Mouse (Mus musculus) neural tube, embryonic 10.5 days (tissue): ENCODE data around the gene Rabep2.
"Not testable (repeated sequence)": the region's sequence is repeated elsewhere in the genome, so short reads cannot be mapped to it uniquely, and the experiment has no call there.

Source experiments
- DNase-seq: peaks from one replicate; pipeline ENCODE4 v3.0.0-alpha.2; 2017; ENCODE audit warnings: low spot score; ENCODE audit errors: extremely low spot score

The Rabep2 gene

DNA sequence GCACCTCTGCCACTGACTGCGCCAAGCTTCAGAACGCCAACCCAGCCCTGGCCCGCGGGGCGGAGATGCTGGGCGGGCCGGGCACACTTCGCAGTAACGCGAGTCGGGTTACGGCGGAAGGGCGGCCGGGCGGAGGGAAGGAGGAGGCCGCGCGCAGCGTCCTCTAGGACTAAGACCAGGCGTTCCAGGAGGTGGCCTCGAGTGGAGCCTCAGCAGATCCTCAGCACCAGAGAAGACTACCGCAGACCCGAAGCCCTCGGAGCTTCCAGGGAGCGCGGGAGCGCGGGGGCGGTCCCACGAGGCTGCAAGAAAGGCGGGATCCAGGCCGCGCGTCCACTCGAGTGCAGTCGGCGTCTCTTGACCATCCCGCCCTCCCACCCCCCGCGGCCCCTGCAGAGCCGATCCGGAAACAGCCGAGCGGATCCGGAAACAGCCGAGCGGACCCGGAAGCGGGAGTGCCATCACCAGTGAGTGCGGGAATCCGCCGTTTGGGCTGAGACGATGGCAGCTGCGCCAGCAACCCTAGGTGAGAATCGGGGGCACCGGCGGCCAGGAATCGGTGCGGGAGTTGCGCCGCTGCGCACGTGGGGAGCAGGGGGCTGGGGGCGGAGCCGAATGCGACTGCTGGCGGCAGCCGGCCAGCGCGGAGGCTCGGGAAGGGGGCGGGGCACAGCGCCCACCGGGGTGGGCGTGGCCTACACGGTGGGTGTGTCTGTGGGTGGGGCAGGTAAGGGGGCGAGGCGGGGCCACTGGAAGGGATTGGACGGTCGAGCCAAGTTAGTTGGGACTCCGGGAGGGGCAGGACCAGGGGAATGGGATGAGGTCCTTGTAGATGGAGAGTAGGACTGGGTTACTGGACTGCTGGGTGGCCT lies at the start of gene Rabep2:
Gene Rabep2 (plus strand): TSS at position 129 of the 872 bp plus-strand sequence.
- peak; percentile 100 for DNase-seq

- DNase-seq, result no peak
Measured at GRCm38 (mm10) chr7:126383565-126383964, 45.0 kb upstream of the Rabep2 start.

GRCm38 (mm10) chr7:126388185-126388584 lies 40.4 kb upstream of the Rabep2 start:
- no peak for DNase-seq

DNA sequence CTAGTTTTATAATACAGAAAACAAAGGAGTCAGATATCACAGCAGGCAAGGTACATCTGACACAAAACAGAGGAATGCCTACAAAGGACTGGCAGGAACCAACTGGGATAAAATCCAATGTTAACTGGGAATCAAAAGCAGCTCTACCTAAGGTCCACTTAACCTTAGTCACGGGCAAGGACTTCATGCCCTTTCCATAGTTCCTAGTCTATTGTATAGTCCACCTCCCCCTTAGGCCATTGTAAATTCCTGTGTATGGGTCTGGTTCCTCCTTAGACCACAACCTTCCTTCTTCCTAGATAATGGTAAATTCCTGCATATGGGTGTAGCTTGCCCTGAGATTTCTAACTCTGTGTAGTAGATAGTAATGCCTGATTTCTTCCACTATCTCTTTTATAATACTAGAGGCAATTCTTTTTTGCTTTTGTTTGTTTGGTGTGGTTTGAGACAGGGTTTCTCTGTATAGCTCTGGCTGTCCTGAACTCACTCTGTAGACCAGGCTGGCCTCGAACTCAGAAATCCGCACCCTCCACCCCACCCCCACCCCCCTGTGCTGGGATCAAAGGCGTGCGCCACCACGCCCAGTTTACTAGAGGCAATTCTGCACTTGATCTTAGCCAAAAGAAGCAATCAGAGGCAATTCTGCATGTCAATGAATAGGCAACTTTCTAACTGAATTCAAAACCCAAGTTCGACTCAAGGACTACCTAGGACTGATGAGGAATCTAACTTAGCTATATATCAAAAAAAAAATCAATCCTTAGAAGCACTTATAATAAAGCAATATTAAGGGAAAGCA lies 36.3 kb upstream of the Rabep2 start:
- not testable (repeated sequence) for DNase-seq

DNA sequence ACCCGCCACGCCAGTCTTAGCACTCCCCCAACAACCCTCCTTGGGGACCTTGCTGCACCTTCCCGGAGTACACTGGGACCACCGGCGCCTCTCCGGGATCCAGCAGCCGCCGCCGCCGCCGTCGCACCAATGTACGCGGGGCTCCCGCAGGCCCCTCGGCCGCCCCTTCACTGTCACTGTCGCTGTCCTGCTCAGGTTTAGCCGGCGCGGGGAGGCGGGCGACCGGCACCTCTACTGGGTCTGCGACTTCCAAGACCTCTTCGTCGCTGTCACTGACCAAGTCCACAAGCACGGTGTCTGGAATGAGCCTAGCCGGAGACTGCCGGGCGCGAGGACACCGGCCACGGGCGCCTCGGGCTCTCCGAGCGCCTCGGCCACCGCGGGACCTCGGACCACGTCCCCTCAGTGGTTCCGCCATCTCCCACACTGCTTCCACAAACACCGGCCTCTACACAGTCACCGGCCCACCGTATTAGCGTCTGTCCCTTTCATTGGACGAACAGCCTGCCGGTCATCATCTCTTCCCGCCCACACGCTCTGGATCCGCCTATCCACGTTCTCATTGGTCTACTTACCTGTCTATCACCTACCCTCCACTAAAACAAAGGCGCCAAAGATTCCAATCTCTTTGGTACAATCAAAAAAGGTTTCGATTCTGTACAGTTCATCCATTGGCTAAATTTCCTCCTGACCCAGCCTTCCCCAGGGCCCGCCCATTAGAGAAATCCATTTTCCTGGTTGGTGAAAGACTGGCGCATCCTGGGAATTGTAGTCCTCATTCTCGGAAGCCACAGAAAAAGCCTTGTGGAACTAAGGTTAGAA lies 32.0 kb upstream of the Rabep2 start, which contains the start of gene Nfatc2ip:
Gene Nfatc2ip (minus strand): TSS at position 440 of the 822 bp plus-strand sequence.
- peak; percentile 89 for DNase-seq

GRCm38 (mm10) chr7:126397221-126397620 lies 31.3 kb upstream of the Rabep2 start:
- DNase-seq, result no peak

DNA sequence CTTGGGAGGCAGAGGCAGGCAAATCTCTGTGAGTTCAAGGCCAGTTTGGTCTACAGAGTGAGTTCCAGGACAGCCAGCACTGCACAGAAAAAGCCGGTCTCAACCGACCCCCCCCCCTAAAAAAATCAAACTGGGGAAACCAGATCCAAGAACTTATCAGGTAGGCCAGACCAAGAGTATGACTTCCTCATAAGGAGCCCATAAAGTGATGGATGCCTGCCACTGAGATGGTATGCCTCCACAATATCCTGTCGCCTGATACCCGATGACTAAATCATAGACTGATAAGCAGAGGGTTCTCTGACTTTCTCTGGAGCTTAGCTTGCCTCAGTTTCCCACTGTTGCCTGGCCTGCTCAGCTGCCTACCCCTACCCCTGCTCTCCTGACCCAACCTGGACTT lies 30.7 kb upstream of the Rabep2 start:
- DNase-seq, result no peak

GRCm38 (mm10) chr7:126399548-126399947 lies 29.0 kb upstream of the Rabep2 start:
- DNase-seq, result peak; percentile 83

DNA sequence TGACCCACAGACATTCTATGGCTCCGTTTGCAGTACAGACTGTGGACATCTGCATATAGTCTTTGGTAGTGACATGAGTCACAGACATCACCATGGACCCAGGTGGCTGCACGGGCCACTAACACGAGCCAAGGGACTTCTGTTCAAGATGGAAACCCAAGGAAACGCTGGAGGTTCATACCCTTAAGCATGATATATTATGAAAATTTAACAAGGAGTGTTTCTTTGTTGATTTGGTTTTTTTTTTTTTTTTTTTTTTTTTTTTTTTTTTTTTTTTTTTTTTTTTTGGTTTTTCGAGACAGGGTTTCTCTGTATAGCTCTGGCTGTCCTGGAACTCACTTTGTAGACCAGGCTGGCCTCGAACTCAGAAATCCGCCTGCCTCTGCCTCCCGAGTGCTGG lies 26.0 kb upstream of the Rabep2 start:
- not testable (repeated sequence) for DNase-seq

DNA sequence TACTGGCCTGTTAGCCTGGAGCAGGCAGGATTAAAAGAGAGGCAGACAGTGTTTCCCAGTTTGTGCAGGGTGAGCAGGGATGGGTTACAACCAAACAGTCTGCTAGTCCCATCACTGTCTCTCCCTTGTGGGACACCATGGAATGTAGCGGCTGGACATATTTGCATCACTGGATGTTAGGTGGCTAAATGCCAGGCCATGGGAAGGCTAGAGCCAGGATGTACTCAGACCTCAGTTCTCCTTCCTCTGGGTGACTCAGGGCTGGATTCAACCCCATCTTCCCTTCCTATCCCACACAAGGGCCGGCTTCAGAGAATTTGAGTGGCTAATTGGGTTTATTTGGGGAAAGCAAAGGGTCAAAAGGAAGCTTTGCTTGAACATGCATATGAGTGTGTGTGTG lies 19.9 kb upstream of the Rabep2 start:
- no peak for DNase-seq

GRCm38 (mm10) chr7:126411061-126411460 lies 17.5 kb upstream of the Rabep2 start:
- DNase-seq, result no peak

DNA sequence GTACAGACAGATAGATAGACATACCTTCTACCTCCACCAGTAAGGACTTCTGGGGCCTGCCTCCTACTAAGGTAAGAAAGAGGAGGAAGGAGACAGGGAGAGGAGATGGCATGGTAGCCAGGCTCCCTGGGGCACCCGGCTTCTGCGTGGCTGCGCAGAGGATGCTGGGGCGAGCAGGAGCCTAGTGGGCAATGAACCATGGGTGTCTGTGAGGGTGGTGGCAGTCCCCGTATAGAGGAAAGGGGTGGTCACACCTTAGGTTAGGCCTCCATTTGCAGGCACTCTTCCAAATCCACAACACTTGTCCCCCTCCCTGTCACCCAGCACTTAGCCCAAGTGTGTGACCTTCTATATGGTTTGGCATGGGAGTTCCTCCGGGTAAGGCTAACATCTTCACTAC lies 13.8 kb upstream of the Rabep2 start, which contains the start of gene Cd19:
Gene Cd19 (minus strand): TSS at position 165 of the 400 bp plus-strand sequence.
- DNase-seq, result no peak

DNA sequence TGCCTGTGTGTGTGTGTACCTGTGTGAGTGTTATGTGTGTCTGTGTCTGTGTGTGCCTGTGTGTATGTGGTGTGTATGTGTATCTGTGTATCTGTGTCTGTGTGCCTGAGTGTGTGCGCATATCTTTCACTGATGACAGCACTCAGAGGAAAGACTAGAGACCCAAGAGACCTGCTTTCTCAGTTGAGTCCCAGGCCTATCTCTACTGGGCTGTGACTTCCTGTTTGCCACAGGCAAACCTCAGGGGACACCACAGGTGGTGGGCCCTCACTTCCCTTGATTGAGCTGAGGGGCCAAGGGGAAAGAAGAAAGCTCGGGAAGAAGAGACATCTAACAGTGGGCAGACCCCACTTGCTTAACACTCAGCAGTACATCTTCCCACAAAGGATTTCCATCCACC lies 11.9 kb upstream of the Rabep2 start:
- no peak for DNase-seq

GRCm38 (mm10) chr7:126417045-126417444 lies 11.5 kb upstream of the Rabep2 start:
- no peak for DNase-seq

- DNase-seq, result no peak
Measured at GRCm38 (mm10) chr7:126417606-126418005, 11.0 kb upstream of the Rabep2 start.

- no peak for DNase-seq
Measured at GRCm38 (mm10) chr7:126418496-126418895, 10.1 kb upstream of the Rabep2 start.

- DNase-seq, result no peak
Measured at GRCm38 (mm10) chr7:126421756-126422155, 6.8 kb upstream of the Rabep2 start.

DNA sequence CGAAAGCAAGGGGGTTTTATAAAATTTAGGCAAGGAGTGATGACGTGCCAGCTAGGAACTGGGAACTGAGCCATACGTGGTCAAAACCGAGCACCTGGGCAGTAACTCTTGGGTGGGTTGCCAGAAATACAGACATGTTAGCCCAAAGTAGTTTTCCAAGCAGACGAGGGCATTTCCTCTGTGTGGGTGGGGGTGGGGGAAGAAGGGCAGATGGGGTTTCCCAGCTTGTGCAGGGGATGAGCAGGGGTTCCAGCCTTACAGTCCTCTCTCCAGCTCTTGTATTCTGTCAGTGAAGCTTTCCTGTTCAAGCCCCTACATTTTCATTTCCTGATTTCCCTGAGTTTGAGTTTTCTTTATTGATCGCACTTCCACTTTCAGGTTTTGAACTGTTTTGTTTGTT lies 4.4 kb upstream of the Rabep2 start:
- no peak for DNase-seq

DNA sequence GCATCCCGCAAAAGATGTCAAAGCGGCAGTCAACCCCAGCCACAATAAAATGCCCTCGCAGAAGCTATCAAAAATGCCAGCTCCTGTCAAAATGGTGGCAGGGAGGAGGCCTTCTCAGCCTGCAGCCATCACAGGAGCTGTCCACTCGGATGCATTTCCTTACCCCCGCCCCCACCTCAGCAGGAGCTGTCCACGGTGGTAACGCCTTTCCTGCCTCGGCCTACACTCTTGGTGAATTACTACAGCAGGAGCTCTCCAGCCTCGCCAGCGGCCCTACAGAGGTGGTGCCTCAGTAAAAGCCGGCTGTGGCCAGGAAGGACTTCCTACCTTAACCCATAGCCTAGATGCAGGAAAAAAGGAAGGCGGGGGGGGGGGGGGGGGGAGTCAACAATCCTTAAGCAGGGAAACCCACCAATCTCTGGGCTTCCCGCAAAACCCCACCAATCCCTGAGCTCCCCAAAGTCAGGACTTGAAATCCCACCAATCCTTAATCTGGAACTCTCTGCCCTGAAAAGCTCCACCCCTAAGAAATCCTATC lies 1.2 kb upstream of the Rabep2 start:
- DNase-seq, result peak; percentile 16

DNA sequence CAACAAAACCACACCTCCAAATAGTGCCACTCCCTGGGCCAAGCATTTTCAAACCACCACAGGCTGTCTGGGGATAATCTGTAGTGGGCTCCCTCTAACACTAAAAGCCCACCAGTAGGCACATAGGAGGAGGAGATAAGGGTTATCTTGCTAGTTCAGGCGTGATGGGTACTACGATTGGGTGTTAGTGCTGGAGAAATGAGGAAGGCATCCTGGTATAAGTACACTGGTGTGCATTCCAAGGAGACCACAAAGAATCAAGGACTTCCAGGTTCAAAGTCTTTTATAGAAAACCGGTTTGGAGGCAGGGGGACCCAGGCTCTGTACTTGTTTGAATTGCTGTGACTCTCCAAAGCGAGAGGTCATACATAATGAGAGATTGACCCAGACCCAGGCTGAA lies 405 bp upstream of the Rabep2 start:
- DNase-seq, result no peak

- no peak for DNase-seq
Measured at GRCm38 (mm10) chr7:126429503-126429898, 942 bp downstream of the Rabep2 start.
